Comparison of ENCODE assay signal across 8 mouse cellular contexts in the genomic region with DNA sequence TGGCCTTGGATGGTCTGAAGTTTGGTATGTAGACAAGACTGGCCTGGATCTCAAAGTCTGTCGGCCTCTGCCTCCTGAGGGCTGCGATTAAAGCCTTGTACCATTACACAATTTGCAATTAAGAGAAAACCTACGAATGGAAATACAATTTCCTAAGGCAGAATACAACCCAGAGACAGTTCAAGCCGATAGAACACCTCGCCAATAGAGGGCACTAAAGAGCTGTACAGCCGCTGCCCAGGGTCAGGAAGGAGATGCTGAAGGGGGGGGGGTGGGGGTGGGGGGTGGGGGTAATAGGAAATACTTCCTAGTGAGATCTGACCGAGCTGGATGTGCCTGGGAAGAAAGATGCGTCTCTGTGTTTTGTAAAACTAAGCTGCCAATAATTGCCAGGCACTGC. TPM values are rescaled to one million over a fixed set of nuclear protein-coding genes. Genes with fewer than 3 reads are reported as not detected.
DNase-seq lines count a peak whose midpoint lies in the region; ATAC-seq and TF ChIP-seq lines count a peak whose summit lies in the region.

No protein-coding gene starts in this region.

- H3K9me3 ChIP-seq in liver, postnatal 0 days (ENCODE audit: low read length) = no peaks in the 10 kb centered on the region

- 22% methylated on average over 8 of the region's 8 CpGs for WGBS in liver, postnatal 0 days (ENCODE audit: insufficient replicate concordance)

- H3K27me3 ChIP-seq in liver, postnatal 0 days (ENCODE audit: insufficient read depth, low read length) = no peaks in the 10 kb centered on the region

- intact Hi-C loops in heart, postnatal 36 days (cut with DNase I) = loop anchor here (1.0 to 5.0 kb wide), 3 partner anchors 56 to 281 kb away; a partner anchor contains a TSS

- no peak overlapping the region for H3K9ac ChIP-seq in liver, postnatal 0 days (replicated peaks)

- peak; percentile 45 to 70 for DNase-seq in right cerebral cortex, adult 2 months (ENCODE audit: low spot score in 2 of 2)
- DNase-seq in right cerebral cortex, postnatal 36 days (ENCODE audit: low spot score in 2 of 2) = no peak
- DNase-seq in adipocyte (ENCODE audit: low spot score) = peak; percentile 84
- peak; percentile 80 for DNase-seq in embryo, embryonic 10.5 days (ENCODE audit: low spot score)
- peak; percentile 72 to 73 for DNase-seq in heart, postnatal 36 days
- peak; percentile 68 for DNase-seq in liver, postnatal 0 days
- DNase-seq in retina, embryonic 14.5 days (ENCODE audit: low spot score) = peak; percentile 84

- no peak overlapping the region for H3K4me2 ChIP-seq in liver, postnatal 0 days (ENCODE audit: low read depth, low read length)

- ATAC-seq in liver, postnatal 0 days = peak; percentile 55; the same call in 1 of the 2 replicates
- ATAC-seq in activated CD4-positive, CD25-positive, alpha-beta regulatory T cell, adult 4 months = no peak

- H3K27ac ChIP-seq in liver, postnatal 0 days (ENCODE audit: low read depth) = no peak overlapping the region

- TF ChIP-seq EP300 in liver, postnatal 0 days (IDR thresholded peaks at IDR 0.05; ENCODE audit: low read depth) = no peak

- TF ChIP-seq CTCF in liver, postnatal 0 days (IDR thresholded peaks at IDR 0.05; ENCODE audit: low read depth) = peak; percentile 74

- no peaks in the 10 kb centered on the region for H3K4me1 ChIP-seq in liver, postnatal 0 days (ENCODE audit: insufficient read depth)

- H3K4me3 ChIP-seq in liver, postnatal 0 days (ENCODE audit: low read depth, low read length) = no peak overlapping the region

- H3K36me3 ChIP-seq in liver, postnatal 0 days (replicated peaks; ENCODE audit: insufficient read depth, low read length) = peaks cover 22% of the 10 kb centered on the region

RNA-seq across cellular contexts. Expression of a gene that starts 53.8 kb away (rescaled TPM):
- total RNA-seq in heart, postnatal 36 days (2021) = 10 to 100 TPM; 31.1 to 44.9 TPM
- 11.6 and 11.8 TPM in 2 replicates for polyA plus RNA-seq in liver, postnatal 0 days (2015; fragmentation: Nextera tagmentation; extraction: Ambion mirVana)
- 10 to 100 TPM; 33.9 to 36.8 TPM for polyA plus RNA-seq in activated CD4-positive, CD25-positive, alpha-beta regulatory T cell, adult 4 months (2017; shearing (Covaris generic))

RNA-seq across cellular contexts. Expression of a gene that starts 57.8 kb away (rescaled TPM):
- total RNA-seq in heart, postnatal 36 days (2021) = 100 to 1,000 TPM; 164 to 217 TPM
- polyA plus RNA-seq in liver, postnatal 0 days (2015; fragmentation: Nextera tagmentation; extraction: Ambion mirVana) = 10.1 and 12.2 TPM in 2 replicates
- 10 to 100 TPM; 43.3 to 49.8 TPM for polyA plus RNA-seq in activated CD4-positive, CD25-positive, alpha-beta regulatory T cell, adult 4 months (2017; shearing (Covaris generic))

Comparison
In these comparisons a context has a peak if more than half of its experiments do, and no peak if none do; other contexts are left out.
1. DNase-seq: peak in right cerebral cortex, adult 2 months (2 of 2), adipocyte (single experiment), embryo, embryonic 10.5 days (single experiment), heart, postnatal 36 days (2 of 2), liver, postnatal 0 days (single experiment) and retina, embryonic 14.5 days (single experiment); none in right cerebral cortex, postnatal 36 days (0 of 2).